Mouse (Mus musculus) midbrain, embryonic 11.5 days (tissue): ENCODE data around the gene Krt82. TPM values are rescaled to one million over a fixed set of nuclear protein-coding genes. Genes with fewer than 3 reads are reported as not detected.

ENCODE experiments used
- ATAC-seq: fragments of 200-750 bp; cut with Nextera tagmentation; 2 replicates; pipeline ENCODE4 v1.8.0; 2017; ENCODE audit warnings: moderate TSS enrichment, moderate library complexity; ENCODE audit not compliant: low FRiP score
- DNase-seq: peaks from one replicate; pipeline ENCODE4 v3.0.0; 2015; ENCODE audit warnings: low spot score; ENCODE audit errors: missing footprints
- H3K27ac ChIP-seq: fragments of 300-500 bp; sonication (generic); 2 replicates; pipeline ENCODE4 v1.5.1; 2014; ENCODE audit warnings: low read depth, low read length
- H3K27me3 ChIP-seq: fragments of 300-500 bp; sonication (generic); 2 replicates; pipeline ENCODE4 v1.6.1; 2014; ENCODE audit warnings: mild to moderate bottlenecking, low read length, moderate library complexity, mixed read lengths; ENCODE audit not compliant: control insufficient read depth, insufficient read depth
- H3K36me3 ChIP-seq: fragments of 300-500 bp; sonication (generic); 2 replicates; pipeline ENCODE4 v1.6.1; 2014; ENCODE audit warnings: mild to moderate bottlenecking, low read length, moderate library complexity, mixed read lengths; ENCODE audit not compliant: control insufficient read depth, insufficient read depth
- H3K4me1 ChIP-seq: fragments of 300-500 bp; sonication (generic); 2 replicates; pipeline ENCODE4 v1.6.1; 2014; ENCODE audit warnings: low read length; ENCODE audit not compliant: control insufficient read depth, insufficient read depth
- H3K4me2 ChIP-seq: fragments of 300-500 bp; sonication (generic); 2 replicates; pipeline ENCODE4 v1.6.1; 2014; ENCODE audit warnings: mild to moderate bottlenecking, moderate library complexity
- H3K4me3 ChIP-seq: fragments of 300-500 bp; sonication (generic); 2 replicates; pipeline ENCODE4 v1.5.1; 2014; ENCODE audit warnings: low read depth, low read length
- H3K9ac ChIP-seq: fragments of 300-500 bp; sonication (generic); 2 replicates; pipeline ENCODE4 v1.6.1; 2014; ENCODE audit warnings: low read length
- H3K9me3 ChIP-seq: fragments of 300-500 bp; sonication (generic); 2 replicates; pipeline ENCODE4 v1.6.1; 2016; ENCODE audit warnings: low read length; ENCODE audit not compliant: control insufficient read depth
- WGBS: fragments of 180-500 bp; shearing (Covaris S2); extraction: QIAGEN DNeasy Blood & Tissue Kit; methylation state at CpG from one replicate; pipeline ENCODE4 v1.1.7; 2014; 5-methylcytosine and 5-hydroxymethylcytosine counted together
- polyA plus RNA-seq: library from polyadenylated mRNA; unstranded; fragments of >200 nt; fragmentation: Nextera tagmentation; extraction: Ambion mirVana; gene quantifications from 2 replicates; pipeline ENCODE4 v1.2.1, GENCODE M21; 2014

Gene Krt82
- polyA plus RNA-seq, result not detected in 2 replicates

DNA sequence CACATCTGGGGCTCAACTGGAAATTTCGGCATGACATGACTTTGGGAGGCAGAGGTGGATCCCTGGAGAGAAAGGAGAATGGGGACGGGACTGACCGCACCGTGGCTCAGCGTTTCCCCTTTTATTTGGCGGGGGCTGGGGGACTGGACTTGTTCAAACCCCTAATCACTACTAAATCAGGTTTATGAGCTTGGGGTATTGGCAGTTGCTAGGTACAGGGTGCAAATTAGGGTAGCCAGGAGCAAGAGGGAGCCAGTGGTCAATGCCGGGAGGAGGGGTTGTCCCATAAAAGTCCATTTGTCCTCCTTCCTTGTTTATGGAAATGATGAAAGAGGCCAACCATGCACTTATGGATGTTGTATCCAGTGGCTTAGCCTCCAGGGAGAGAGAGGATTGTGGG lies at the start of gene Krt82:
Krt82 (minus strand) TSS at position 101 of the 400 bp plus-strand sequence.
- no peak for DNase-seq
- H3K4me2 ChIP-seq, result no peak within 1 kb of the TSS
- no peak within 1 kb of the TSS for H3K9ac ChIP-seq
- peaks cover 4% of the 10 kb centered on the region; the same call in 1 of the 2 replicates for H3K4me1 ChIP-seq
- H3K27me3 ChIP-seq, result no peaks in the 10 kb centered on the region
- no peak for ATAC-seq
- H3K9me3 ChIP-seq, result no peaks in the 10 kb centered on the region
- 87% methylated on average over 7 of the region's 7 CpGs for WGBS
- H3K27ac ChIP-seq, result no peak within 1 kb of the TSS
- H3K36me3 ChIP-seq, result no peaks in the 10 kb centered on the region
- H3K4me3 ChIP-seq, result no peak within 1 kb of the TSS

DNA sequence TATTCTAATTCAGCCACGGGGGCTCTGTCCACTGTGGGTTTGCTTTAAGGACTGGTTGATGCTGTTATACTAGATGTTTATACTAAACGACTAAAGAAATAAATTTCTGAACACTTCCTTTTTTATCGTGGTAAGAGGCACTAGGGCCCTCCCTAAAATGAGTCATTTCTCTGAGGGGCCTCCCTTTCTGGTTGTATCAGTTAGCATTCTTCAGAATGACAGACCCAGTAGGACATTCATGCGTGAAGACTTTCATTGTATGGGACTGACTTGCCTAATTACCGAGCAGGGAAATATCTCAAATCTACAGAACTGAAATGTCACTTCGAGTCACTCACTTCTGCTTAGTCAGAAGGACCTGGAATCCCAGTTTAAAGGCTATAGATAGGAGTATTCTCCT lies 48.7 kb upstream of the Krt82 start:
- DNase-seq, result peak; percentile 37
- Histone ChIP-seq H3K9me3 (no peaks in the 10 kb centered on the region), H3K4me1 (no peaks in the 10 kb centered on the region), H3K4me3 (no peak overlapping the region), H3K9ac (no peak overlapping the region), H3K36me3 (no peaks in the 10 kb centered on the region), H3K4me2 (no peak overlapping the region), H3K27ac (no peak overlapping the region), H3K27me3 (no peaks in the 10 kb centered on the region)
- WGBS, result 72% methylated on average over 6 of the region's 6 CpGs
- no peak for ATAC-seq

DNA sequence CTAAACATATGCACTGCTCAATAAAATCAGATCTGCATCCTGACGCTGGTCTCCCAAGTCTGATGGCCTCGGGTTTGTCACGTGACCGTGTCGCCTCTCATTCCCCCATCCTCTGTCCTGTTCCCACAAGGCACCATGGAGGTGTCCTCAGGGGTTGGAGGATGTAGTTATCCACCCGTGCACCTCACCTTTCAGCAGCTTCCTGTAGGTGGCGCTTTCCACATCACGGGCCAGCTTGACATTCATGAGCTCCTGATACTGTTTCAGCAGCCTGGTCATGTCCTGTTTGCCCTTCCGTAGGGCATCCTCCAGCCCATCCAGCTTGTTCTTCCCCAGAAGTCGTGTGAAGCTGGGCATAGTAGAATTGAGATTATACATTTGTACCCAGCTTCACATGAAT lies 37.7 kb upstream of the Krt82 start:
- WGBS, result 86% methylated on average over 10 of the region's 10 CpGs
- Histone ChIP-seq H3K4me1 (no peaks in the 10 kb centered on the region), H3K4me2 (no peak overlapping the region), H3K27ac (no peak overlapping the region), H3K36me3 (no peaks in the 10 kb centered on the region), H3K27me3 (no peaks in the 10 kb centered on the region), H3K4me3 (no peak overlapping the region), H3K9me3 (no peaks in the 10 kb centered on the region), H3K9ac (no peak overlapping the region)
- DNase-seq, result no peak
- no peak for ATAC-seq

DNA sequence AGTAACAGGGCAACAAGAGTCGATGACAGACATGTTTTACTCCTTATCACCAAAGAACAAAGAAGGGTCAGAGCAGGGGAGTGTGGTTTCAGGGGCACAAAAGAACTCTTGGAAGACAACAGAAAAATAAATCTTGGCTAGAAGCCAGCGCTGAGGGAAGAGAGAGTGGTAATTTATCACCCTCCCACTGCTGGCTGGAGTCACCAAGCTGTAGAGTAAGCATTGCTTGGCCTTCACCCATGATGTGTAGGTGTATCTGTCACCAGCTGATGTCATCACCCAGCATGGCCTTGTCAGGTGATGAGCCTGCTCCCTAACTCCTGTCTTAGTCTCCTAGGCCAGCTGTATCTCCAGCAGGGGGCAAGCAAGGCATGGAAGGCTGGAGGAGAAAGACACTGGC lies 34.0 kb upstream of the Krt82 start:
- WGBS, result 75% methylated on average over 2 of the region's 2 CpGs
- H3K27ac ChIP-seq, result no peak overlapping the region
- no peak overlapping the region for H3K4me2 ChIP-seq
- no peak for ATAC-seq
- no peaks in the 10 kb centered on the region for H3K36me3 ChIP-seq
- no peaks in the 10 kb centered on the region for H3K27me3 ChIP-seq
- H3K4me3 ChIP-seq, result no peak overlapping the region
- no peaks in the 10 kb centered on the region for H3K9me3 ChIP-seq
- H3K4me1 ChIP-seq, result no peaks in the 10 kb centered on the region
- H3K9ac ChIP-seq, result no peak overlapping the region
- DNase-seq, result no peak

DNA sequence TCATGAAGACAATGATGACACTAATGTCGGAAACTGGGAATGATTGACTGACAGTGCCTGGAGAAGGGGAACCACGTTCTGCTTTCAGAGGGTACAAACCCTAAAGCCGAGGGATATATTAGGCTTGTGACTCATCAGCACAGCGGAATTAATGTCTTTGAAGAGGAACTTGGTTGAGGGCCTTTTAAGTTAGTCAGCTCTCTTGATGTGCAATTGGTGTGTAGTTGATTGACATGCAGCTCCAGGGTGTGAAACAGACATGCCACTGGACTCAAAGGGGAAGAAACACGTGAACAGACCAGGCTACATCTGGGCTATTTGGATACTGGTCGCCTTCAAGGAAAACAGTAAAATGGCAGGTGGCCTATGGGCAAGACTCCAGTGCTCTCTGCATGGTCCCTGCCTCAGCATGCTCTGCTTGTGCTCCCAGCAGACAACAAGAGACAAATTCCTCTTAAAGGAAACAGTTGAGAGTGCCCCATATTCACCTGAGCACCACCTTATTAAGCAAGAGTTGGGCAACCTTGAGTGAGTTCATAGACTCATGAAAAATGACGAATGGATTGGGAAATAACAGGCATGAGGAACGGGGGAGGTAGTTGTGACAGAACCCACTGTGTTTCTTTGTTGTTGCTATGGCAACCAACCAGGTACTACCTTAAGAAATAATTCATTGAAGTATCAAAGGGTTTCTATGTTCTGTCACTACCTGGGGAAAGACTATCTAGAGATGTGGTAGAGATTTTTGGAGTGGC lies 32.9 kb upstream of the Krt82 start:
- H3K9ac ChIP-seq, result no peak overlapping the region
- H3K27me3 ChIP-seq, result no peaks in the 10 kb centered on the region
- H3K27ac ChIP-seq, result no peak overlapping the region
- WGBS, result 81% methylated on average over 8 of the region's 8 CpGs
- no peaks in the 10 kb centered on the region for H3K4me1 ChIP-seq
- DNase-seq (no peak), ATAC-seq (no peak)
- no peak overlapping the region for H3K4me2 ChIP-seq
- H3K9me3 ChIP-seq, result no peaks in the 10 kb centered on the region
- H3K36me3 ChIP-seq, result no peaks in the 10 kb centered on the region
- no peak overlapping the region for H3K4me3 ChIP-seq

DNA sequence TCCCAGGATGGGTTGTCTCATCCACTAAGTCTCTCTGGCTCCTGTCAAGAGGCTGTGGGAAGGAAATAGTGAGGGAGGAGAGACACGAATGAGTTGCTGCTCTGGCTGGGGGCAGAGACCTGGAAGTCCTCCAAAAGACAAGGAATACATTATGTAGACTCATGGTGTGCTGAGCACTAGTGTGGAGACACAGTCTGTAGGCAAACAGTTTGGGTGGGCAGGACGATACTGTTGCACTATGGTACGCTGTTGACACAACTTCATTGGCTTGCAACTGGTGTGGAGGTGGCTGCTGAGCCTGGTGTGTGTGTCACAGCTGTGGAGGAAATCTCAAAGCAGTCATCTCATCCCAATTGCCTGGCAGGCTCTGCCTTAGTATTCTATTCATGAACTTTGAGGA lies 31.2 kb upstream of the Krt82 start:
- DNase-seq, result no peak

DNA sequence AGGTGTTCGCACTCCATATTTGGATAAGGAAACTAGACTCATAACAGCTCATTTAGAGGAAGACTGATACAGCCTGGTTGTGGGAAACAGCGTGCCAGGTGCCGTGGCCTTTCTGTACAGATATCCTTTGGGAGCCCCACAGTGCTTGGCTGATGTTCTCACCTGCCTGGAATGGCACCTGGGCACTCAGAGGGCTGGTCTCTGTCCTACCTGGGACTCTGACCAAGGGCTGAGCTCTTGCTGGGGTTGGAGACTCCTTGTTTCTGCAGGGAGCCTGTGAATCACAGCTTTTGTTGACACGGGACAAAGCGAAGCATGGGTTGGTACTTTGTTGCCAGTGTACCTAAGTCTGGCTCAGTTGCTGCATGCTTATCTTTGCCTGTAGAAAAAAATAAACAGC lies 25.0 kb upstream of the Krt82 start:
- no peaks in the 10 kb centered on the region for H3K4me1 ChIP-seq
- 86% methylated on average over 5 of the region's 5 CpGs for WGBS
- no peaks in the 10 kb centered on the region for H3K9me3 ChIP-seq
- no peak overlapping the region for H3K4me2 ChIP-seq
- no peaks in the 10 kb centered on the region for H3K36me3 ChIP-seq
- H3K9ac ChIP-seq, result no peak overlapping the region
- no peak overlapping the region for H3K4me3 ChIP-seq
- no peaks in the 10 kb centered on the region for H3K27me3 ChIP-seq
- ATAC-seq, result no peak
- H3K27ac ChIP-seq, result no peak overlapping the region
- no peak for DNase-seq

More for the DNA sequence above, 31.2 kb upstream of the Krt82 start:
- WGBS, result 84% methylated on average over 3 of the region's 3 CpGs
- no peak overlapping the region for H3K4me3 ChIP-seq
- no peak overlapping the region for H3K4me2 ChIP-seq
- H3K4me1 ChIP-seq, result no peaks in the 10 kb centered on the region
- no peak for ATAC-seq
- H3K27ac ChIP-seq, result no peak overlapping the region
- no peaks in the 10 kb centered on the region for H3K36me3 ChIP-seq
- no peak overlapping the region for H3K9ac ChIP-seq
- H3K27me3 ChIP-seq, result no peaks in the 10 kb centered on the region
- H3K9me3 ChIP-seq, result no peaks in the 10 kb centered on the region

DNA sequence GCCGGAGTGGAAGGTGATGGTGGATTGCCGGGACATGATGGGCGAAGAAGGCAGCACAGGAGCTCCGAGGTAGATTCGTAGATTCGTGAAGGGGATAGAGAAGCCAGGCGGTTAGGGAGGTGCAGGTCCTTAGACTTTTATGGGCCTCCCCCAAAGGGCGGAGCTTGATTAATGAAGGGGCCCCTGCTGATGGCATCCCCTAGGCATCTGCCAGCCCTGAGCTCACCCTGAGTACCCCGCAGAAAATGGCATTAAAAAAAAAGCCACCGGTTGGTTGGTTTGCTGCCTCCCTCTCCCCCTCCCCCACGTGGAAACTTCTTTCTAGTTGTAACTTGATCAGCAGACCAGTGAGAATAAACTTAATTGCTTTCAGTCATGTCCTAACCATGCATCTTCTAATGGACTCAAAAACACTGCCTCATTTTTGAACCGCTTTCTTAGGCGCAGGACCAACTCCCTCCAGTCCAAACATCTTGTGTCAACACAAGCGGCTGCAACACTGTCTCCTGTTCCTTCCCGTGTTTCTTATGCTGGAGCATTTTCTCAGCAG lies 23.4 kb upstream of the Krt82 start, which contains the start of gene Krt75:
Krt75 (minus strand) TSS at position 109 of the 550 bp plus-strand sequence.
- Histone ChIP-seq H3K4me2 (no peak within 1 kb of the TSS), H3K4me3 (no peak within 1 kb of the TSS), H3K4me1 (no peaks in the 10 kb centered on the region), H3K36me3 (no peaks in the 10 kb centered on the region), H3K9ac (no peak within 1 kb of the TSS), H3K27me3 (no peaks in the 10 kb centered on the region), H3K27ac (no peak within 1 kb of the TSS), H3K9me3 (no peaks in the 10 kb centered on the region)
- ATAC-seq (no peak), DNase-seq (no peak)
- 76% methylated on average over 15 of the region's 15 CpGs for WGBS

DNA sequence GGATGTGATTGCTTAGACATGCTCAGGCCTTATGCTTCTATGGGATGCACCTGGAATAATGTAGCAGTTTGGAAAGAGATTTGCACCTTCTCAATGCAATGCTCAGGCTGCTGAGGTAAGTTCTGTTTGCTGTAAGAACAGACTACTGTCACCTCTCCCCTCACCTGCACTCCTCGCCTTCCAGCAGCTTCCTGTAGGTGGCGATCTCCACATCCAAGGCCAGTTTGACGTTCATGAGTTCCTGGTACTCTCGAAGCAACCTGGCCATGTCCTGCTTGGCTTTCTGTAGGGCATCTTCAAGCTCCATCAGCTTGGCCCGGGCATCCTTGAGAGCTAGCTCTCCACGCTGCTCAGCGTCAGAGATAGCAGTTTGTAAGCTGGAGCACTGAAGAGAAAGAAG lies 17.3 kb upstream of the Krt82 start:
- ATAC-seq (no peak), DNase-seq (no peak)
- H3K27me3 ChIP-seq, result no peaks in the 10 kb centered on the region
- no peak overlapping the region for H3K4me2 ChIP-seq
- H3K36me3 ChIP-seq, result no peaks in the 10 kb centered on the region
- no peak overlapping the region for H3K9ac ChIP-seq
- H3K4me3 ChIP-seq, result no peak overlapping the region
- no peaks in the 10 kb centered on the region for H3K4me1 ChIP-seq
- whole genome bisulfite sequencing, result 41% methylated on average over 7 of the region's 7 CpGs
- H3K27ac ChIP-seq, result no peak overlapping the region
- no peaks in the 10 kb centered on the region for H3K9me3 ChIP-seq
